Comparison of ENCODE assay signal across 8 mouse cellular contexts in the genomic region with DNA sequence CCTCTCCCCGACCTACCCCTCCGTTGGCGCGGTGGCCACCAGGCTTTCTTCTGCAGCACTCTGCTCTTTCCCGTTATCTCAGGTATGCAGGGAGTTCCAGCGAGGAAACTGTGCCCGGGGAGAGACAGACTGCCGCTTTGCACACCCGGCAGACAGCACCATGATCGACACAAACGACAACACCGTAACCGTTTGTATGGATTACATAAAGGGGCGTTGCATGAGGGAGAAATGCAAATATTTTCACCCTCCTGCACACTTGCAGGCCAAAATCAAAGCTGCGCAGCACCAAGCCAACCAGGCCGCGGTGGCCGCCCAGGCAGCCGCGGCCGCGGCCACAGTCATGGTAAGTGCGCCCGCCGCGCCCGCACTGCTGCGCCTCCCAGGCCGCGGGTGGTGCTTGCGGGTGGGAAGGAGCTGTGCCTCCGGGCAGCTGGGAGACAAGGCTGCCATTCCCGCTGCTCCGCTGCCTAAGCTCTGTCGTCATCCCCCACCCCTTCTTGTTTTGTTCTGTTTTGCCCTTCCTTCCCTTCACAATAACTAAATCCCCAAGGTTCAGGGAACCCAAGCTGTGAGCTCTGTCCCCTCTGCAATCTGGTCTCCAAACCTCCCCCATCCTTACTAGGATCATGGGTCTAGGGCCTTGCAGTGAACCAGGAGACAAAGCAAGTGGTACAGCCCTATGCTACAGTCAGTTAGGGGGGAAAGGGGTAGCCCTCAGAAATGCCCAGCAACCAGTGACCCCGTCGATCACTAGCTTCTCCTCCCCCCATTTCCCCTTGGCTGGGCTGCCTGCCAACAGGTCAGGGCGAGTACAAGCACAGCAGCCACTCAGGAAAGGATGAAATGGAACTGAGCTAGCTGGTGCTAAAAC.
DNase-seq lines count a peak whose midpoint lies in the region; ATAC-seq and TF ChIP-seq lines count a peak whose summit lies in the region.

No protein-coding gene starts in this region.

- H3K36me3 ChIP-seq in hindbrain, embryonic 12.5 days: peaks cover 7% of the 10 kb centered on the region; the same call in 1 of the 2 replicates
- peaks cover 19% of the 10 kb centered on the region for H3K36me3 ChIP-seq in liver, postnatal 0 days (replicated peaks; ENCODE audit: insufficient read depth, low read length)
- H3K36me3 ChIP-seq in stomach, embryonic 16.5 days (ENCODE audit: control insufficient read depth, insufficient read depth, low read length): peaks cover 13% of the 10 kb centered on the region

- WGBS in hindbrain, embryonic 12.5 days: 4% methylated on average over 37 of the region's 38 CpGs
- WGBS in liver, postnatal 0 days (ENCODE audit: insufficient replicate concordance): 46% methylated on average over 38 of the region's 38 CpGs
- WGBS in stomach, embryonic 16.5 days: 18% methylated on average over 35 of the region's 38 CpGs

- peaks cover 8% of the 10 kb centered on the region for H3K4me1 ChIP-seq in hindbrain, embryonic 12.5 days
- H3K4me1 ChIP-seq in liver, postnatal 0 days (ENCODE audit: insufficient read depth): peaks cover 8% of the 10 kb centered on the region; the same call in 1 of the 2 replicates
- peaks cover 3% of the 10 kb centered on the region; the same call in 1 of the 2 replicates for H3K4me1 ChIP-seq in stomach, embryonic 16.5 days (ENCODE audit: control insufficient read depth, insufficient read depth, low read length)

- intact Hi-C loops in left cerebral cortex, postnatal 25 days (cut with DNase I): no loop called here
- intact Hi-C loops in left cerebral cortex, postnatal 14 days (cut with DNase I): no loop called here

- H3K4me3 ChIP-seq in hindbrain, embryonic 12.5 days: peak overlapping the region; percentile 34
- H3K4me3 ChIP-seq in liver, postnatal 0 days (ENCODE audit: low read depth, low read length): no peak overlapping the region
- H3K4me3 ChIP-seq in stomach, embryonic 16.5 days (replicated peaks; ENCODE audit: low read length): no peak overlapping the region

- ATAC-seq in hindbrain, embryonic 12.5 days (ENCODE audit: low FRiP score): peak; percentile 90
- peak; percentile 71 for ATAC-seq in liver, postnatal 0 days
- no peak for ATAC-seq in stomach, embryonic 16.5 days (ENCODE audit: insufficient read depth, low FRiP score)

- H3K27ac ChIP-seq in hindbrain, embryonic 12.5 days: peak overlapping the region; percentile 49; the same call in 1 of the 2 replicates
- 0 out of 2 replicates have a peak overlapping the region, but pooled peaks have one; percentile 34 for H3K27ac ChIP-seq in liver, postnatal 0 days (ENCODE audit: low read depth)
- no peak overlapping the region for H3K27ac ChIP-seq in stomach, embryonic 16.5 days (ENCODE audit: low read length)

- peak overlapping the region; percentile 63 for H3K9ac ChIP-seq in hindbrain, embryonic 12.5 days
- peak overlapping the region; percentile 57 for H3K9ac ChIP-seq in liver, postnatal 0 days (replicated peaks)
- peak overlapping the region; percentile 42; the same call in 1 of the 2 replicates for H3K9ac ChIP-seq in stomach, embryonic 16.5 days (ENCODE audit: low read length)

- no peaks in the 10 kb centered on the region for H3K27me3 ChIP-seq in hindbrain, embryonic 12.5 days
- H3K27me3 ChIP-seq in liver, postnatal 0 days (ENCODE audit: insufficient read depth, low read length): no peaks in the 10 kb centered on the region
- H3K27me3 ChIP-seq in stomach, embryonic 16.5 days (ENCODE audit: control insufficient read depth, insufficient read depth, low read length): no peaks in the 10 kb centered on the region

- peak overlapping the region; percentile 59 for H3K4me2 ChIP-seq in hindbrain, embryonic 12.5 days (replicated peaks)
- peak overlapping the region; percentile 64 for H3K4me2 ChIP-seq in liver, postnatal 0 days (ENCODE audit: low read depth, low read length)
- peak overlapping the region; percentile 28; the same call in 1 of the 2 replicates for H3K4me2 ChIP-seq in stomach, embryonic 16.5 days (ENCODE audit: low read depth, low read length)

- DNase-seq in left cerebral cortex, postnatal 25 days (ENCODE audit: low spot score in 2 of 2): peak; percentile 52 to 53
- no peak for DNase-seq in left cerebral cortex, postnatal 14 days (ENCODE audit: low spot score in 2 of 2)
- DNase-seq in cerebellum, postnatal 36 days: peak; percentile 48 to 49
- peak; percentile 60 for DNase-seq in liver, postnatal 0 days
- no peak for DNase-seq in adipocyte (ENCODE audit: low spot score)
- no peak for DNase-seq in spleen, postnatal 4 days (ENCODE audit: low spot score in 2 of 2)

- no peaks in the 10 kb centered on the region for H3K9me3 ChIP-seq in hindbrain, embryonic 12.5 days (replicated peaks)
- no peaks in the 10 kb centered on the region for H3K9me3 ChIP-seq in liver, postnatal 0 days (ENCODE audit: low read length)
- no peaks in the 10 kb centered on the region for H3K9me3 ChIP-seq in stomach, embryonic 16.5 days (replicated peaks; ENCODE audit: control insufficient read depth, low read length)

- no peak for TF ChIP-seq CTCF in liver, postnatal 0 days (IDR thresholded peaks at IDR 0.05; ENCODE audit: low read depth)

- no peak for TF ChIP-seq EP300 in liver, postnatal 0 days (IDR thresholded peaks at IDR 0.05; ENCODE audit: low read depth)

Comparison
In these comparisons a context has a peak if more than half of its experiments do, and no peak if none do; other contexts are left out.
1. DNase-seq: peak in left cerebral cortex, postnatal 25 days (2 of 2), cerebellum, postnatal 36 days (2 of 2) and liver, postnatal 0 days (single experiment); none in left cerebral cortex, postnatal 14 days (0 of 2), adipocyte (single experiment) and spleen, postnatal 4 days (0 of 2).
2. Peak in every context shown above with its lines, with median percentiles within 50 percentile points of each other: H3K4me2 ChIP-seq and H3K9ac ChIP-seq.